Mouse (Mus musculus) embryonic facial prominence, embryonic 14.5 days (tissue): Measurements from ENCODE around the gene Ctnnbip1. TPM values are rescaled to one million over a fixed set of nuclear protein-coding genes. Genes with fewer than 3 reads are reported as not detected.

Experiments used
- ATAC-seq: fragments of 200-750 bp; cut with Nextera tagmentation; 2 replicates; pipeline ENCODE4 v1.8.0; 2017; ENCODE audit warnings: low read depth, moderate number of reproducible peaks, moderate TSS enrichment
- DNase-seq: peaks from one replicate; pipeline ENCODE4 v3.0.0-alpha.2; 2015; ENCODE audit warnings: low spot score
- H3K27ac ChIP-seq: fragments of 300-500 bp; sonication (generic); replicated peaks from 2 replicates; pipeline ENCODE4 v1.5.1; 2014; ENCODE audit warnings: low read depth, mild to moderate bottlenecking, low read length, moderate library complexity
- H3K27me3 ChIP-seq: fragments of 300-500 bp; sonication (generic); replicated peaks from 2 replicates; pipeline ENCODE4 v1.6.1; 2014; ENCODE audit warnings: low read length; ENCODE audit not compliant: control insufficient read depth, insufficient read depth
- H3K36me3 ChIP-seq: fragments of 300-500 bp; sonication (generic); 2 replicates; pipeline ENCODE4 v1.6.1; 2014; ENCODE audit warnings: low read length, mixed read lengths; ENCODE audit not compliant: control insufficient read depth, insufficient read depth
- H3K4me1 ChIP-seq: fragments of 300-500 bp; sonication (generic); 2 replicates; pipeline ENCODE4 v1.6.1; 2014; ENCODE audit warnings: antibody characterized with exemption, low read length; ENCODE audit not compliant: control insufficient read depth, insufficient read depth
- H3K4me2 ChIP-seq: fragments of 300-500 bp; sonication (generic); 2 replicates; pipeline ENCODE4 v1.6.1; 2014; ENCODE audit warnings: low read depth, mild to moderate bottlenecking, low read length, moderate library complexity, mixed read lengths
- H3K4me3 ChIP-seq: fragments of 300-500 bp; sonication (generic); 2 replicates; pipeline ENCODE4 v1.5.1; 2014; ENCODE audit warnings: low read depth, mild to moderate bottlenecking, low read length
- H3K9ac ChIP-seq: fragments of 300-500 bp; sonication (generic); 2 replicates; pipeline ENCODE4 v1.6.1; 2014; ENCODE audit warnings: low read depth, mild to moderate bottlenecking, low read length, moderate library complexity, mixed read lengths
- H3K9me3 ChIP-seq: fragments of 300-500 bp; sonication (generic); 2 replicates; pipeline ENCODE4 v1.6.1; 2016; ENCODE audit warnings: low read length; ENCODE audit not compliant: control insufficient read depth
- WGBS: fragments of 180-500 bp; shearing (Covaris S2); extraction: QIAGEN DNeasy Blood & Tissue Kit; methylation state at CpG from one replicate; pipeline ENCODE4 v1.1.7; 2014; 5-methylcytosine and 5-hydroxymethylcytosine counted together
- polyA plus RNA-seq: library from polyadenylated mRNA; unstranded; fragments of >200 nt; fragmentation: Nextera tagmentation; extraction: Ambion mirVana; gene quantifications from 2 replicates; pipeline ENCODE4 v1.2.1, GENCODE M21; 2014

Gene Ctnnbip1
- polyA plus RNA-seq, 1 experiment from 2014 or later: 68.7 TPM

GRCm38 (mm10) chr4:149544892-149545291, 26.9 kb downstream of the Ctnnbip1 start:
- 65% methylated on average over 8 of the region's 8 CpGs for WGBS
- Histone ChIP-seq H3K9ac (no peak overlapping the region), H3K27me3 (no peaks in the 10 kb centered on the region), H3K9me3 (no peaks in the 10 kb centered on the region), H3K4me2 (no peak overlapping the region), H3K4me1 (no peaks in the 10 kb centered on the region; the same call in 1 of the 2 replicates), H3K4me3 (no peak overlapping the region), H3K27ac (no peak overlapping the region), H3K36me3 (peaks cover 26% of the 10 kb centered on the region; the same call in 1 of the 2 replicates)
- peak; percentile 27 for ATAC-seq
- peak; percentile 56 for DNase-seq

DNA sequence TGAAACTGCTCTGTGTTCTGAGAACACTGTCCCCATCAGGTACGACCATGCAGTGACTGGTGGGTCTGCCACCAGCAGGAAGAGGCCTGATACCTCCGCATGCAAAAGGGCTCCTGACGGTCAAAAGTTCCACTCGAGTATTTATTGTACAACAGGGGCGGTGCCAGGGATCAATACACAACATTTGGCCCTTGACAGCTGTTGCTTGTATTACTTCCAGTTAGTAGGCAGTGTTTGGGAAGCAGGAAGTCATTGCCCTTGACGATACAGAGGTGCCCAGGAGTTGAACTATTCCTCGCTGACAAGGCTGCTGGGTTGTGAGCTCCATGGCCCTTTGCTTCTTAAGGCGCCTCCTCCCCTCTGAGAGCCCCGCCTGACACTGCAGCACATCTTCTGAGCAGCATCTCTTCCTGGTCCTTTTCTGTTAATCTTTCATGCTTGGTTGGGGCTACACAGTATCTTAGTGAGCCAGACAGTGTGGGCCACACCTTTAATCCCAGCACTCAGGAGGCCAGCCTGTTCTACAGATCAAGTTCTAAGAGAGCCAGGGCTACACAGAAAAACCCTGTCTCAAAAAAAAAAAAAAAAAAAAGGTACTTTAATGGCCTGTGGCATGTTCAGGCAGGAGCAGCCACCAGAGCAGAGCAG, 28.9 kb downstream of the Ctnnbip1 start:
- 82% methylated on average over 9 of the region's 9 CpGs for WGBS
- Histone ChIP-seq H3K4me3 (no peak overlapping the region), H3K9ac (no peak overlapping the region), H3K4me1 (no peaks in the 10 kb centered on the region), H3K27ac (no peak overlapping the region), H3K9me3 (no peaks in the 10 kb centered on the region), H3K27me3 (no peaks in the 10 kb centered on the region), H3K36me3 (peaks cover 26% of the 10 kb centered on the region; the same call in 1 of the 2 replicates), H3K4me2 (no peak overlapping the region)
- 0 out of 2 replicates have a peak, but pooled peaks have one; percentile 5 for ATAC-seq
- no peak for DNase-seq

GRCm38 (mm10) chr4:149547523-149547922, 29.5 kb downstream of the Ctnnbip1 start:
- H3K9ac ChIP-seq: no peak overlapping the region
- no peak overlapping the region for H3K4me3 ChIP-seq
- WGBS: 72% methylated on average over 6 of the region's 6 CpGs
- no peak overlapping the region for H3K27ac ChIP-seq
- no peaks in the 10 kb centered on the region for H3K9me3 ChIP-seq
- no peak for DNase-seq
- no peak overlapping the region for H3K4me2 ChIP-seq
- no peaks in the 10 kb centered on the region for H3K4me1 ChIP-seq
- no peaks in the 10 kb centered on the region for H3K27me3 ChIP-seq
- no peak for ATAC-seq
- peaks cover 26% of the 10 kb centered on the region; the same call in 1 of the 2 replicates for H3K36me3 ChIP-seq

DNA sequence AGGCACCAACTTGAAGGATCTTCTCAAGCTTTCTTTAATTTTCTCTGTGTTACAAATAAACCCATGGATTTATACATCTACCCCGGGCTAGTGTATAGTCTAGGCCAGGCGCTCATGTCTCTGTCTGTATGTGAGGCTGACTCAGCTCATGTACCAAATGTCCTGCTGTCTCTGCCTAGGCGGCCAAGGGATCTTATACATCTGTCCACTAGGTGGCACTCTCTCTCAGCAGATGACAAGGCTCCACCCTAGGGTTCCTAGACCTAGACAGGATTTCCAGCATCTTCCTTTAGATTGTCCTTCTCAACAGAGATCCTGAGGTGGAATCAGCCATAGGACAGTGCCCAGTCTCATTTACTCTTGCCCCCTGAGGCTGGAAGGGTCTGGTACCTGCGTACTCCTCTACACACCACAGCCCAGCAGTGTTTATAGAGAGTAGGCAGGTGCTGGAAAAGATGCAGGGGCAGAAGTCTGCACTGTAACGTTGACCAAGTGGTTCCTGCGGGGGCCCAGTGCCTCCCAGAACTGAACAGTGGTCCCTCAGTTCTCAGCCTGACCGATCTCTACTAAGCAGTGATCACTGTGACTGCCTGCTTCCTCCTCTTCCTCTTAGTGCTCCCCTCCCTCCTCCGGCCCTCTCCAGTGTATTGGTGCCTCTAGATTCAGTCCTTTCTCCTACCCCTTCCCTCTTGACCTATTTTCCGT, 31.3 kb downstream of the Ctnnbip1 start:
- H3K27me3 ChIP-seq: no peaks in the 10 kb centered on the region
- H3K36me3 ChIP-seq: peaks cover 26% of the 10 kb centered on the region; the same call in 1 of the 2 replicates
- no peak overlapping the region for H3K9ac ChIP-seq
- no peak overlapping the region for H3K4me2 ChIP-seq
- WGBS: 54% methylated on average over 9 of the region's 9 CpGs
- H3K4me3 ChIP-seq: no peak overlapping the region
- peak; percentile 56; the same call in 1 of the 2 replicates for ATAC-seq
- peak; percentile 90 for DNase-seq
- H3K9me3 ChIP-seq: no peaks in the 10 kb centered on the region
- no peak overlapping the region for H3K27ac ChIP-seq
- H3K4me1 ChIP-seq: no peaks in the 10 kb centered on the region

DNA sequence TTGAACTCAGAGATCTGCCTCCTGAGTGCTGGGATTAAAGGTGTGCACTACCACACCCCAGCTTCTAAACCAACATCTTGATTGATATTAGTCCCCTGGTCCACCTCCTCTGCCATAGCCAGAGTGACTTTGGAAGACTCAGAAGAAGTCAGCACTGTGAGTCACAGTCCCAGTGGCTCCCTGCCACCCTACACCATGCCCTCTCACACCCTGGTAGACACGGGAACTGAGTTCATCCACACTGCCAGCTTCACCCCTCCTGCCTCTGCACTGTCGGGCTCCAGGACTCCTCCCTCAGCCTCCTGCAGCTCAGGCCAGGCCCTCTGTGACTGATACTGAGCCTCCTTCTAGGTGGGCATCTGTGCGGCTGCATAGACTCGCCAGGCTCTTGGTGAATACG, 32.8 kb downstream of the Ctnnbip1 start:
- DNase-seq (no peak), ATAC-seq (no peak)
- Histone ChIP-seq H3K4me1 (no peaks in the 10 kb centered on the region), H3K9me3 (no peaks in the 10 kb centered on the region), H3K9ac (no peak overlapping the region), H3K4me3 (no peak overlapping the region), H3K36me3 (peaks cover 17% of the 10 kb centered on the region; the same call in 1 of the 2 replicates), H3K4me2 (no peak overlapping the region), H3K27me3 (no peaks in the 10 kb centered on the region), H3K27ac (no peak overlapping the region)
- 73% methylated on average over 5 of the region's 5 CpGs for WGBS

GRCm38 (mm10) chr4:149551696-149552095, 33.7 kb downstream of the Ctnnbip1 start:
- H3K4me1 ChIP-seq: no peaks in the 10 kb centered on the region
- no peaks in the 10 kb centered on the region for H3K9me3 ChIP-seq
- H3K36me3 ChIP-seq: 0 out of 2 replicates have a peak, but pooled peaks cover 9% of the 10 kb centered on the region
- no peak overlapping the region for H3K4me2 ChIP-seq
- 80% methylated on average over 5 of the region's 5 CpGs for WGBS
- H3K9ac ChIP-seq: no peak overlapping the region
- no peaks in the 10 kb centered on the region for H3K27me3 ChIP-seq
- no peak for ATAC-seq
- DNase-seq: no peak
- H3K4me3 ChIP-seq: no peak overlapping the region
- H3K27ac ChIP-seq: no peak overlapping the region

- no peak overlapping the region for H3K4me3 ChIP-seq
- H3K4me2 ChIP-seq: no peak overlapping the region
- no peak overlapping the region for H3K9ac ChIP-seq
- WGBS: 76% methylated on average over 7 of the region's 7 CpGs
- H3K9me3 ChIP-seq: no peaks in the 10 kb centered on the region
- ATAC-seq (no peak), DNase-seq (no peak)
- H3K4me1 ChIP-seq: 0 out of 2 replicates have a peak, but pooled peaks cover 3% of the 10 kb centered on the region
- no peaks in the 10 kb centered on the region for H3K27me3 ChIP-seq
- no peak overlapping the region for H3K27ac ChIP-seq
- H3K36me3 ChIP-seq: 0 out of 2 replicates have a peak, but pooled peaks cover 6% of the 10 kb centered on the region
Observed at GRCm38 (mm10) chr4:149553834-149554233, 35.8 kb downstream of the Ctnnbip1 start.

GRCm38 (mm10) chr4:149556111-149556510, 38.1 kb downstream of the Ctnnbip1 start:
- ATAC-seq: peak; percentile 64
- Histone ChIP-seq H3K4me1 (0 out of 2 replicates have a peak, but pooled peaks cover 3% of the 10 kb centered on the region), H3K36me3 (peaks cover 18% of the 10 kb centered on the region)

More at GRCm38 (mm10) chr4:149556111-149556510, 38.1 kb downstream of the Ctnnbip1 start:
- H3K4me3 ChIP-seq: no peak overlapping the region
- no peak for DNase-seq
- no peak overlapping the region for H3K4me2 ChIP-seq
- no peak overlapping the region for H3K9ac ChIP-seq
- H3K27ac ChIP-seq: no peak overlapping the region
- H3K9me3 ChIP-seq: no peaks in the 10 kb centered on the region
- no peaks in the 10 kb centered on the region for H3K27me3 ChIP-seq
- WGBS: 79% methylated on average over 4 of the region's 4 CpGs
